Mouse (Mus musculus): ENCODE data around the gene Fndc5. TPM values are rescaled to one million over a fixed set of nuclear protein-coding genes. Genes with fewer than 3 reads are reported as not detected.

Fndc5 gene
- polyA plus RNA-seq, 1 experiment, result 0.74 TPM

DNA sequence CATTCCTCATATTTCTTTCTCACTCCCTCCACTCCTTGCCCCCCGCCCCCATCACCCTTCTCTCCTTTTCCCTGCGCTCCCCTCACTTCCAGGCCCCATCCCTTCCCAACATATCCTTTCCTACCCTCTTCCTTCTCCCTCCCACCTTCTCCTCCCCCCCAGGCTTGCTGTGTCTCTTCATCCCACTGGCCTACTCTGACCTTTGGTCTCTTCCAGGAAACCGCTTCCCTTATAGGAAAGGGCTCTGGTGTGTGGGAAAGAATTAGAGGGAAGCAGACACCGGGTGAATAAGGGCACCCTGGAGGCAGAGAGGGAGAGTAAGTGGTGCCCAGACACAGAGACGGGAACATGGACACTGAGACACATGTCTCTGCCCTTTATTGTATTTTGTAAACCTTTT is 54.9 kb downstream of the Fndc5 start:
- DNase-seq (ENCODE audit: low read depth, low spot score), result no peak
- 61% methylated on average over 5 of the region's 5 CpGs for WGBS

Other genes starting within 250 kb of the Fndc5 start
- gene Azin2, start 174.6 kb upstream of the Fndc5 start, polyA plus RNA-seq (2012; rRNA removed), result 2.8 and 3.4 TPM in 2 replicates
- 141 and 161 TPM in 2 replicates for gene Ak2, start 145.0 kb upstream of the Fndc5 start, polyA plus RNA-seq (2012; rRNA removed)
- 66.8 and 86.7 TPM in 2 replicates for gene Rnf19b, start 78.7 kb upstream of the Fndc5 start, polyA plus RNA-seq (2012; rRNA removed)
- gene Tmem54, start 31.5 kb upstream of the Fndc5 start, polyA plus RNA-seq (2012; rRNA removed), result 753 and 829 TPM in 2 replicates
- 0.92 and 1.7 TPM in 2 replicates for gene Hpca, start 15.0 kb upstream of the Fndc5 start, polyA plus RNA-seq (2012; rRNA removed)
- gene S100pbp, start 52.7 kb downstream of the Fndc5 start, polyA plus RNA-seq (2012; rRNA removed), result 4.8 and 8.2 TPM in 2 replicates
- 15.6 and 18.4 TPM in 2 replicates for gene Yars, start 52.8 kb downstream of the Fndc5 start, polyA plus RNA-seq (2012; rRNA removed)
- 92.7 and 138 TPM in 2 replicates for gene C77080, start 124.4 kb downstream of the Fndc5 start, polyA plus RNA-seq (2012; rRNA removed)
- 0.92 and 1.1 TPM in 2 replicates for gene Sync, start 150.6 kb downstream of the Fndc5 start, polyA plus RNA-seq (2012; rRNA removed)
- 27.1 and 29.3 TPM in 2 replicates for gene Rbbp4, start 198.4 kb downstream of the Fndc5 start, polyA plus RNA-seq (2012; rRNA removed)
- gene Zbtb8os, start 198.7 kb downstream of the Fndc5 start, polyA plus RNA-seq (2012; rRNA removed), result 23.1 and 24.9 TPM in 2 replicates
- gene Zbtb8a, start 241.1 kb downstream of the Fndc5 start, polyA plus RNA-seq (2012; rRNA removed), result 10.6 and 11.3 TPM in 2 replicates

All from large intestine, adult 2 months (tissue).